Mouse (Mus musculus) intestine, embryonic 14.5 days (tissue): Measurements from ENCODE around the gene Kdm5b. TPM values are rescaled to one million over a fixed set of nuclear protein-coding genes. Genes with fewer than 3 reads are reported as not detected.

Experiments
- ATAC-seq: fragments of 200-750 bp; cut with Nextera tagmentation; replicated peaks from 2 replicates; pipeline ENCODE4 v1.8.0; 2017; ENCODE audit warnings: low read depth, moderate number of reproducible peaks, moderate TSS enrichment, moderate library complexity; ENCODE audit not compliant: low FRiP score, low TSS enrichment
- DNase-seq: peaks from one replicate; pipeline ENCODE4 v3.0.0-alpha.2; 2018; ENCODE audit warnings: low spot score
- H3K27ac ChIP-seq: fragments of 300-500 bp; sonication (generic); 2 replicates; pipeline ENCODE4 v1.5.1; 2014; ENCODE audit warnings: low read depth, mild to moderate bottlenecking, control low read depth
- H3K27me3 ChIP-seq: fragments of 300-500 bp; sonication (generic); replicated peaks from 2 replicates; pipeline ENCODE4 v1.6.1; 2014; ENCODE audit warnings: low read length, control low read depth; ENCODE audit not compliant: control insufficient read depth, insufficient read depth
- H3K36me3 ChIP-seq: fragments of 300-500 bp; sonication (generic); 2 replicates; pipeline ENCODE4 v1.6.1; 2014; ENCODE audit warnings: low read length, control low read depth; ENCODE audit not compliant: control insufficient read depth, insufficient read depth
- H3K4me1 ChIP-seq: fragments of 300-500 bp; sonication (generic); replicated peaks from 2 replicates; pipeline ENCODE4 v1.6.1; 2014; ENCODE audit warnings: low read length, control low read depth, mixed read lengths; ENCODE audit not compliant: control insufficient read depth, insufficient read depth
- H3K4me2 ChIP-seq: fragments of 300-500 bp; sonication (generic); 2 replicates; pipeline ENCODE4 v1.6.1; 2014; ENCODE audit warnings: low read length
- H3K4me3 ChIP-seq: fragments of 300-500 bp; sonication (generic); 2 replicates; pipeline ENCODE4 v1.5.1; 2014; ENCODE audit warnings: low read depth, low read length, control low read depth, mixed read lengths
- H3K9ac ChIP-seq: fragments of 300-500 bp; sonication (generic); 2 replicates; pipeline ENCODE4 v1.6.1; 2014; ENCODE audit warnings: mild to moderate bottlenecking, low read length
- H3K9me3 ChIP-seq: fragments of 300-500 bp; sonication (generic); 2 replicates; pipeline ENCODE4 v1.6.1; 2016; ENCODE audit warnings: low read length, control low read depth; ENCODE audit not compliant: control insufficient read depth
- WGBS: fragments of 180-500 bp; shearing (Covaris S2); extraction: QIAGEN DNeasy Blood & Tissue Kit; methylation state at CpG from one replicate; pipeline ENCODE4 v1.1.7; 2014; 5-methylcytosine and 5-hydroxymethylcytosine counted together
- polyA plus RNA-seq: library from polyadenylated mRNA; unstranded; fragments of >200 nt; fragmentation: Nextera tagmentation; extraction: Ambion mirVana; gene quantifications from 2 replicates; pipeline ENCODE4 v1.2.1, GENCODE M21; 2014

Kdm5b gene
- polyA plus RNA-seq, 1 experiment from 2014 or later = 54.2 TPM

- Histone ChIP-seq H3K4me3 (no peak overlapping the region), H3K4me1 (peaks cover 15% of the 10 kb centered on the region; the same call in 1 of the 2 replicates), H3K36me3 (peaks cover 30% of the 10 kb centered on the region), H3K4me2 (peak overlapping the region; percentile 18; the same call in 1 of the 2 replicates), H3K9me3 (no peaks in the 10 kb centered on the region), H3K27ac (peak overlapping the region; percentile 16; the same call in 1 of the 2 replicates), H3K9ac (no peak overlapping the region), H3K27me3 (no peaks in the 10 kb centered on the region)
- DNase-seq (peak; percentile 66), ATAC-seq (peak; percentile 79)
- 28% methylated on average over 3 of the region's 3 CpGs for WGBS
These were observed 23.6 kb downstream of the Kdm5b start for GRCm38 (mm10) chr1:134583560-134583959.

- DNase-seq (peak; percentile 32), ATAC-seq (no peak)
- Histone ChIP-seq H3K4me3 (no peak overlapping the region), H3K4me2 (no peak overlapping the region), H3K9ac (no peak overlapping the region), H3K27me3 (no peaks in the 10 kb centered on the region), H3K36me3 (peaks cover 81% of the 10 kb centered on the region), H3K27ac (no peak overlapping the region), H3K9me3 (no peaks in the 10 kb centered on the region), H3K4me1 (no peaks in the 10 kb centered on the region)
These were observed 29.7 kb downstream of the Kdm5b start for GRCm38 (mm10) chr1:134589676-134590075.

- Histone ChIP-seq H3K4me2 (no peak overlapping the region), H3K9ac (no peak overlapping the region), H3K27ac (no peak overlapping the region), H3K36me3 (peaks cover 84% of the 10 kb centered on the region), H3K4me3 (no peak overlapping the region), H3K4me1 (no peaks in the 10 kb centered on the region), H3K27me3 (no peaks in the 10 kb centered on the region), H3K9me3 (no peaks in the 10 kb centered on the region)
- WGBS = 89% methylated on average over 2 of the region's 2 CpGs
- DNase-seq = no peak
- ATAC-seq = no peak
These were observed 31.8 kb downstream of the Kdm5b start for GRCm38 (mm10) chr1:134591773-134592172.

- Histone ChIP-seq H3K4me3 (no peak overlapping the region), H3K4me1 (no peaks in the 10 kb centered on the region), H3K4me2 (no peak overlapping the region), H3K9me3 (no peaks in the 10 kb centered on the region), H3K36me3 (peaks cover 92% of the 10 kb centered on the region), H3K27me3 (no peaks in the 10 kb centered on the region), H3K9ac (no peak overlapping the region), H3K27ac (no peak overlapping the region)
- WGBS = 85% methylated on average over 9 of the region's 9 CpGs
- DNase-seq = no peak
- ATAC-seq = no peak
These were observed 37.5 kb downstream of the Kdm5b start for GRCm38 (mm10) chr1:134597339-134598054.

- H3K36me3 ChIP-seq = peaks cover 95% of the 10 kb centered on the region
- no peak overlapping the region for H3K9ac ChIP-seq
- 90% methylated on average over 2 of the region's 2 CpGs for WGBS
- no peaks in the 10 kb centered on the region for H3K27me3 ChIP-seq
- DNase-seq (no peak), ATAC-seq (no peak)
- no peak overlapping the region for H3K4me2 ChIP-seq
- H3K9me3 ChIP-seq = no peaks in the 10 kb centered on the region
- H3K27ac ChIP-seq = no peak overlapping the region
- H3K4me3 ChIP-seq = no peak overlapping the region
- H3K4me1 ChIP-seq = peaks cover 9% of the 10 kb centered on the region; the same call in 1 of the 2 replicates
These were observed 44.1 kb downstream of the Kdm5b start for GRCm38 (mm10) chr1:134604086-134604485.

- Histone ChIP-seq H3K9me3 (no peaks in the 10 kb centered on the region), H3K27ac (no peak overlapping the region; the same call in 1 of the 2 replicates), H3K27me3 (no peaks in the 10 kb centered on the region), H3K4me1 (peaks cover 9% of the 10 kb centered on the region; the same call in 1 of the 2 replicates), H3K4me3 (no peak overlapping the region), H3K36me3 (peaks cover 84% of the 10 kb centered on the region), H3K9ac (no peak overlapping the region), H3K4me2 (no peak overlapping the region)
- 45% methylated on average over 8 of the region's 8 CpGs for WGBS
- ATAC-seq (no peak), DNase-seq (no peak)
These were observed 45.7 kb downstream of the Kdm5b start for GRCm38 (mm10) chr1:134605670-134606069.

GRCm38 (mm10) chr1:134606381-134606780 is 46.4 kb downstream of the Kdm5b start:
- DNase-seq = no peak
- WGBS = 83% methylated on average over 2 of the region's 2 CpGs
- H3K36me3 ChIP-seq = peaks cover 81% of the 10 kb centered on the region
- H3K4me1 ChIP-seq = peaks cover 9% of the 10 kb centered on the region; the same call in 1 of the 2 replicates
- ATAC-seq = no peak
- H3K9ac ChIP-seq = no peak overlapping the region
- no peak overlapping the region for H3K27ac ChIP-seq
- H3K27me3 ChIP-seq = no peaks in the 10 kb centered on the region
- H3K4me3 ChIP-seq = no peak overlapping the region
- H3K9me3 ChIP-seq = no peaks in the 10 kb centered on the region
- H3K4me2 ChIP-seq = no peak overlapping the region

GRCm38 (mm10) chr1:134607279-134607678 is 47.3 kb downstream of the Kdm5b start:
- ATAC-seq (no peak), DNase-seq (no peak)
- H3K27me3 ChIP-seq = no peaks in the 10 kb centered on the region
- no peak overlapping the region for H3K4me2 ChIP-seq
- no peaks in the 10 kb centered on the region for H3K9me3 ChIP-seq
- H3K4me1 ChIP-seq = peaks cover 9% of the 10 kb centered on the region; the same call in 1 of the 2 replicates
- H3K4me3 ChIP-seq = no peak overlapping the region
- H3K36me3 ChIP-seq = peaks cover 76% of the 10 kb centered on the region
- no peak overlapping the region for H3K27ac ChIP-seq
- 80% methylated on average over 1 of the region's 1 CpGs for WGBS
- no peak overlapping the region for H3K9ac ChIP-seq

- Histone ChIP-seq H3K4me2 (no peak overlapping the region), H3K27ac (peak overlapping the region; percentile 14; the same call in 1 of the 2 replicates), H3K4me3 (no peak overlapping the region), H3K9ac (no peak overlapping the region), H3K27me3 (no peaks in the 10 kb centered on the region), H3K4me1 (peaks cover 9% of the 10 kb centered on the region; the same call in 1 of the 2 replicates), H3K36me3 (peaks cover 78% of the 10 kb centered on the region), H3K9me3 (no peaks in the 10 kb centered on the region)
- ATAC-seq (peak; percentile 29; the same call in 1 of the 2 replicates), DNase-seq (no peak)
- WGBS = 15% methylated on average over 4 of the region's 4 CpGs
These were observed 49.2 kb downstream of the Kdm5b start for GRCm38 (mm10) chr1:134609172-134609571.
